Mouse (Mus musculus) gastrocnemius, postnatal 14 days (tissue): ENCODE results near the gene Onecut3. TPM values are rescaled to one million over a fixed set of nuclear protein-coding genes. Genes with fewer than 3 reads are reported as not detected.

ENCODE experiments used
- DNase-seq: peaks from one replicate; pipeline ENCODE4 v3.0.0; 2021; ENCODE audit warnings: mixed read lengths
- intact Hi-C: fragments of 180-260 bp; cut with DNase I; formaldehyde crosslinking; loops from one replicate; pipeline ENCODE4 v1.15.1; 2025; ENCODE audit warnings: low total_unique reads
- total RNA-seq, 2 experiments: library from RNA; stranded (reverse); gene quantifications; 2 replicates each; pipeline ENCODE4 v1.2.3; 2021

Onecut3 gene
- total RNA-seq, 2 experiments from 2014 or later, result not detected

DNA sequence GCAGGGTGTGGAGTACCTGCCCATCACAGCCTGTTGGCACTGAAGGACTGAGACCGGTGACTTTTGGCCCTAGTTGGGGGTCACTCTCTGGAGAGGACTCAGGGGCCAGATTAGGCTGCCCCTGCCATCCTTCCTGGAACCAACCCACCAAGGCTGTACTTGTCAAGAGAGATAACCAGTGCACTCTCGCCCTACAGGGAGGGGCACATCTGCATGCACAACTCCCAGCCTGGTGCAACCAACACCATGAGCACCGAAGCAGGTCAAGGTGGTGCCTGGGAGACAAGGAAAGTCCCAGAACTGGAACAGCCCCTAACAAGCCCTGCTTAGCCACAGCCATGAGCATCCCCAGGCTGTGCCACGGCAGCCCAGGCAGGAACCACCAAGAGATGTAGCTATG lies 52.3 kb downstream of the Onecut3 start:
- intact Hi-C loops, result loop anchor here (5.0 kb wide), 1 partner anchor 100 kb away; no protein-coding TSS in a partner anchor

DNA sequence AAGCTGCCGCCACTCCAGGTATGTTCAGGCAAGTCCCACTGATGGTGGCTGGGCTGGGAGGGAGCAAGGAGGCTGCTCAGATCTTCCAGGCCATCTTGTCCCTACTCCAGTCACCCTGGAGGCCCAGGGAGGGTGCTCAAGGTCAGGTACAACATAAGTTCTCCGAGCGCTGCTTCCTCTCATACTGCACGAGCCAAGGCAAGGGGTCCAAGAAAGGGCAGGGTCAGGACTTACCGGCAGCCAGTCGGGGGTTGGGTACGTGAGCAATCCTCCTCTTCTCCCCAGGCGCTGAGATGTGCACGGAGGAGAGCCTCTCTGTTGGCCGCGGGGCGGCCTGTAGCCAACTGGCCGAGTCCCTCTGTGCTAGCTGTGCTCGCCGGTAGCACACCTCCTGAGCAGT lies 52.9 kb downstream of the Onecut3 start:
- DNase-seq, result no peak
- intact Hi-C loops, result loop anchor here (5.0 kb wide), 1 partner anchor 100 kb away; no protein-coding TSS in a partner anchor

More for the DNA sequence above, 52.3 kb downstream of the Onecut3 start:
- DNase-seq, result no peak

DNA sequence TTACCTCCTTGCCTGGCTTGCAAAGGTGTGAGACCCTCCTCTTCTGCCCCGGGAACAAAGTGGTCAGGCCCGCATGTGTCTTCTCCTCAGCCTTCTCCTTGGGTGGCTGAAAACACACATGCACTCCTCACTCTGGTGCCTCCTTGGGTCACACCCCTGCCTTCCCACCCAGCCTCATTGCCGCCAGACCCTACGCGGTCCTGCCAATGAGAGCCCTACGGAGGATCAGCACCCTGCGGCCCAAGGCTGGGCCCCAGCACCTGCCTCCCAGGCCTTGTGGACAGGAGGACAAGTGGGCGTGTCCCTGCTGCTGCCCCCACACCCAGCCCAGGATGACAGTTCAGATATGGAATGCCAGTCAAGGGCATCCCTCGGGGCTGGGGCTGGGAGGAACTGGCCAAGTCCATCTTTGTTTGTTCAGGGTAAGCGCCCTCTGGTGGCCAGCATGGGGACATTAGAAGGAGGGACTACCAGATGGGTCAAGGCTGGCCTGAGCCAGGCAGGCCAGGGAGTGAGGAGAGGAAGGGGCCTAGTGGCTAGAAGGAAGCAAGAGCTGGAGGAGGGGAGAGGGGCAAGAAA lies 53.9 kb downstream of the Onecut3 start:
- intact Hi-C loops, result loop anchor here (5.0 kb wide), 1 partner anchor 101 kb away; no protein-coding TSS in a partner anchor
- DNase-seq, result peak; percentile 70

DNA sequence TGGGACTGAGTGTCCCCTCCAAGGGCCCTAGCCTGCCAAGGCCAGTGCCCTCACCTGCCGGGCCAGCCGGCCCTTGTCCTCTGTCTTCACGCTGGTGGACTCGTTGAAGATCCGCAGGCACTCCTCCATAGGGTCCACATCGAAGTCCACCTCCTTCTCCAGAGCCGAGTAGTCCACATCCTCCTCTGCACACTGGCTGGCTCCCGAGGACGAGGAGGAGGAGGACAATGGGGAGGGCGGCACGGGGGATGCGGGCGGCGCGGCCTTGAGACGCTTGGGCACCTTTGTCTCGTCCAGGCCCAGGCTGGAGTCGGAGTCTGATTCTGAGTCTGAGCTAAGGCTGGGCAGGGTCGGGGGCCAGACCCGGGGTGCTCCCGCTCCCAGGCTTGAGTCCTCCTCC lies 54.6 kb downstream of the Onecut3 start:
- intact Hi-C loops, result loop anchor here (5.0 kb wide), 1 partner anchor 102 kb away; no protein-coding TSS in a partner anchor
- no peak for DNase-seq

DNA sequence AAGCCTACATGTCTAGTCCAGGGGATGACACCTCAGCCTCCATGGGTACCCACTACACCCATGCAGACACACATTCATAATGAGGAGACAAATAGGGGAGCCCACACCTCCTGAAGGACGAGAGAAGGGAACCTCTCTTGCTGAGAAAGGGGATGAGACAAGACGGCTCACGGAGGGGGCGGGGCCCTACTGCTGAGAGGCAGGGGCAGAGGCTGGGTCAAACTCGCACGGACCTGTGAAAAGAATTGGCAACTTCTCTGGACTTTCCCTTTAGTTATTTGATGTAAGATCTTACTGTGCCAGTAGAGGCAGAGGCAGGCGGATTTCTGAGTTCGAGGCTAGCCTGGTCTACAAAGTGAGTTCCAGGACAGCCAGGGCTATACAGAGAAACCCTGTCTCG lies 57.7 kb downstream of the Onecut3 start:
- DNase-seq, result no peak
- intact Hi-C loops, result no loop called here

DNA sequence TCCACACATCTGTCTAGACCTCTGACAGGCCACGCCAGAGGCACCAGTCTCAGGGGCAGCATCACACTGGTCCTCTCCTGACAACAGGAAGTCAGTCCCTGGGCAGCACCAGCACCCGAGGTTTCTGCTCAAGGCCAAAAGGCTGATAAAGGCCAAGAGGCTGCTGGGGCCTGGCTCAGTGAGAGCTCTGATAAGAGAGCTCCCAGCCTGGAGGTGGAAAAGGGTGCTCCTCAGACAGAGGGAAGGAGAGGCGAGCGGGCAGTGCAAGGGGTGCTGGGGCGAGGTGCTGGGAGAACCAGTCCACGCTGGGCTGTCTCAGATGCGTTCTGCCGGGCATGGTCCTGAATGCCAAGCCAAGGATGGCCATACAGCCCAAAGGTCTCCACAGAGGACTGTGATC lies 58.9 kb downstream of the Onecut3 start:
- DNase-seq, result no peak
- intact Hi-C loops, result no loop called here

DNA sequence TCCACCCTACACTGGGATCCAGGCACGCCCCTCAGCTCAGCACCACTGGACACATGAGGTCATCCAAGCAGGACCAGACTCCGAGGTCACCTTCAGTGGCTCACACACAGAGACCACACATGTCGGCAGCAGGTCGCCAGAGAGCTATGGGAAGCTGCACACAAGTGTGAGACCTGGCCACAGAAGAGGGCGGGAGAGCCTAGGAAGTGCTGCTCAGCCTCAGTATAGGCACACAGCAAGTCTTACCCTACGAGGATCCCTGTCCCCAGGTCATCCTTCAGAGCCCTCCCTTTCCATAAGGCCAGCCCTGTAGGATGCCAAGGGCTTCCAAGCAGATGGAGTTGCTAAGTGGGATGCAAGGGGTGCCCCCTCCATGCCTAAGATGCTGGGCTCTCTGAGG lies 59.4 kb downstream of the Onecut3 start:
- intact Hi-C loops, result no loop called here
- no peak for DNase-seq

DNA sequence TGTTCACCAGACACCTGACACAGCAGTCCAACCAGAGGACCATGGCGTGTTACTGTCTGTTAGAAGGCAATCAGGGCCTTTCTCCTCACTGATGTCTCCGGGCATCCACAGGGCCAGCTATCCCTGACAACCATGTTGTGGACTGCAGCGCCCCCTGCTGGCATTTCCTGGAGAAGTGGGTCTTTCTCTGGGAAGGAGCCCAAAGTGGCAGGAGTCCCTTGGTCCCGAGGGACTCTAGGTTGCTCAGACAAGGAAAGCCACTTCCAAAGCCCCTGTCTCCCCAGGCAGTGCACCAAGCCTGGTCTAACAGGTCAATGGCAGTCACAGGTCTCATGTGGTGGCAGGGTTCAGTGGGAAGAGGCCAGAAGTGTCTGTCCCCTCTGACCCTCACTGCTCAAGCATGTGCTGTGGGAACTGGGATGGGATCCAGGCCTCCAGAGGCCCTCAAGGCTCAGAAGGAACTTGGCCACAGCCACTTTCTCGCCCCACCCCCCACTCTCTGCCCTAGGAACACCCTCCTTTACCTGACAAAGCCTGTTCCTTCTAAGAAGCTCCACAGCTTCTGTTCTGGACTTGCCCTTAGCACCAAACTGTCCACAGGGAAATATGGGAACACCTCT lies 62.8 kb downstream of the Onecut3 start:
- intact Hi-C loops, result no loop called here

DNA sequence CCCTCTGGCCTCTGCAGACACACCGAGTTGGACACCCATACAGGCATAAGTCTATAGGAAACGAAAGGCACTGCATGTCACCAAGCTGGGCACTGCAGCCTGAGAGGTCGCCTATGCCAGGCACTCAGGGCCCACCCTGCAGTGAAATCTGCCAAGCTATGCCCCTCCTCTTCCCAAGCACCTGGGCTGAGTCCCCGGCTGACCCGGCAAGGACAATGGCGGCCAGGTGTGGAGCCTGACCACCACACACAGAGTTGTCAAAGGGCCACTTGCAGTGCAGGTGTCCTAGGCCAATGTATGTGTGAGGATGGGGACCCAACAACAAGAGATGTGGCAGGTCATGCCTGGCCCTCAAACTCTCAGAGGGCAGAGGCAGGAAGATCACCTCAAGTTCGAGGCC lies 64.8 kb downstream of the Onecut3 start:
- DNase-seq, result no peak
- intact Hi-C loops, result no loop called here

More for the DNA sequence above, 62.8 kb downstream of the Onecut3 start:
- peak; percentile 75 for DNase-seq

DNA sequence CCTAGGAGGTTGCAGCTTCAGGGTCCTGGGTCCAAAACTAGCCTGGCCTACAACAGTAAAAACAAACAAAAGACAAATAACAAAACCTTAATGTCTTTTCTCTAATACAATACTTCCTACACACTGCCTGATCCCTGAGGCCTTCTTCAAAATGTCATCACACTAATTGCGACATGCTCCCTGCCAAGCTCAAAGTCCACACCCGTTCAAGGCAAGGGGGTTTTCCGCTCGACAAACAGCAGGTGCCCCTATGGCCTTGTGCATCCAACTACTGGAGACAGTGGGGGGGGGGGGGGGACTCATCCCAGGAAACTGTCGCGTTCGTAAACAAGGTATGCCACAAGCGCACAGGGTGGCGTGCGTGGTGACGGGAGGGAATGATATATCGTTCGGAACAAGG lies 66.0 kb downstream of the Onecut3 start:
- intact Hi-C loops, result no loop called here
- no peak for DNase-seq

DNA sequence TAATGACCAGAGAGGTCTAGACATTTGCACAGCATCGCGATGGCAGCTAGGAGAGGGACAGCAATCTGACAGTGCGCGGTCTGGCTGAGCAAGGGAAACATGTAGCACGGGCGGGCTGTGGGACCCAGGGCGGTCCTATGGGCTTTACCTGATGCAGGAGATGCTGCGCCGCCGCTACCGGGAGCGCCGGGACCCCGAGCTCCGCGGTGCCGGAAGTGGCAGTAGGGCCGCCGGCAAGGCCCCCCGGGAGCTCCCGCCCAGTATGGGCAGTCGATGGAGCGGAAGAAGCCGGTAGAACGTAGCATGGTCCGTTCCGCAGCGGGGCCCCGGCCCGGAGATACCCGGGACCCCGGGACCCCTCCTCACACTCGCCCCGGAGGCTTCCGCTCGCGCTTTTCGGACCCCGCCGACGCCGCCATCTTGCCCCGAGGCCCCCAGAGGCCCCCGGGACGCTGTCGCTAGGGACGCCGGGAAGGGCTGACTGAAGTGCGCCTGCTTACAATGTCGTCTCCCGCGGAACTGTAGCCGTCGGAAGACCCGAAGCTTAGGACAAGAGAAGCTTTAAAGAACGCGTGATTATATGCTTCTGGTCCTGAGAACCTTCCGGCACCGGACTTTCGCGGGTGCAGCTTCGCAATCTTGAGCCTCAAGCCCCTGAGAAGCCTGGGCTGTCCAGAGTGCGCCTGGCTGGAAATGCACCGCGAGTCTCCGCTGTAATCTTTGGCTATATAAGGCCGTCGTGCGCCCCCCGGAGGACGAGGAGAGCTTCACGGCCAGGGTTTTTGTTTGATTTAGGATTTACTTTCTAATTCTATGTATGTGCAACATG lies 66.7 kb downstream of the Onecut3 start, which contains the start of gene Rexo1:
TSS of gene Rexo1 (minus strand) at position 445 of the 829 bp plus-strand sequence.
- intact Hi-C loops, result no loop called here
- DNase-seq, result peak; percentile 91

DNA sequence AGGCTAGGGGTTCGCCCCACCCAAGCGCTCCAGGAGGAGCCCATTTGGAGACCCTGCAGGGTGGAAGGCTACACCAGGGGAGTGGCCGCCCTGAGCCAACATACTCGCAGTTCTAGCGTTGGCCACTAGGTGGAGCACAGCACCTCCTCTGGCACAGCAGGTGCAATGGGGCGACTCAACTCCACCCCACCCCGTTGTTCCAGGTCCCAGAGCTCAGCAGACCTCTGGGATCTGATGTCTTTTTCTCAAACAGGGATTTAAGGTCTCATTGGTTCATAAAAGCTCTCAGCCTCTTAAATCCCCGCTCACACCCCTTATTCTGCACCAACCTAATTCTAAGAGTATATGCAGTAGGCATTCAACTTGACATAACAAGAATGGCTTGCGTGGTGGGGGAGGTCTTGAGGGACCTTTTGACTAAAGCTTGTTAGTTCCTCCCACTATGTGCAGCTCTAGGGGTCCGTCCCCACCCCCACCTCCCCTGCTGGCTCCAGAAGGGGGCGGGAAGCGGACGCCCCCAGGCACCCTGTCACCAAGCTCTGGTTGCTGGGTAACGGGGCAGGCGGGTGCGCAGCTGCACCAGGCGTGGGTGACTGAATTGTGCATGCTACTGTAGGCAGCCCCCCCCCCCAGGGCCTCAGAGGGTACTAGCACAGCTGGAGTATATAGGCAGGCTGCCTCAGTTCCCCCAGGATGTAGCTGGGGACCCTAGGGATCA lies 71.9 kb downstream of the Onecut3 start:
- intact Hi-C loops, result no loop called here
- peak; percentile 84 for DNase-seq

Other genes with a start within 250 kb of the Onecut3 start
- 100 to 1,000 TPM; 423 to 474 TPM for gene Ndufs7, start 245.7 kb upstream of the Onecut3 start, total RNA-seq
- gene Gamt, start 233.8 kb upstream of the Onecut3 start, total RNA-seq, result 100 to 1,000 TPM; 232 to 267 TPM
- gene Dazap1, start 233.3 kb upstream of the Onecut3 start, total RNA-seq, result 10 to 100 TPM; 49.9 to 51.0 TPM
- gene Rps15, start 202.4 kb upstream of the Onecut3 start, total RNA-seq, result 100 to 1,000 TPM; 741 to 829 TPM
- 1 to 10 TPM in 1 of 2 experiments, under 1 TPM in 1; 0.93 to 1.2 TPM for gene Apc2, start 198.9 kb upstream of the Onecut3 start, total RNA-seq
- gene 2310011J03Rik, start 174.3 kb upstream of the Onecut3 start, total RNA-seq, result 1 to 10 TPM; 7.6 to 8.3 TPM
- gene Pcsk4, start 165.3 kb upstream of the Onecut3 start, total RNA-seq, result 1 to 10 TPM in 1 of 2 experiments, under 1 TPM in 1; 0.53 to 1.2 TPM
- 1 to 10 TPM; 1.9 to 2.5 TPM for gene Reep6, start 164.9 kb upstream of the Onecut3 start, total RNA-seq
- 10 to 100 TPM; 24.2 to 26.1 TPM for gene Adamtsl5, start 146.4 kb upstream of the Onecut3 start, total RNA-seq
- gene Plk5, start 138.4 kb upstream of the Onecut3 start, total RNA-seq, result under 1 TPM; 0.12 to 0.13 TPM
- gene Mex3d, start 107.2 kb upstream of the Onecut3 start, total RNA-seq, result 1 to 10 TPM; 5.2 to 6.0 TPM
- 100 to 1,000 TPM in 1 of 2 experiments, 10 to 100 TPM in 1; 81.0 to 102 TPM for gene Mbd3, start 95.3 kb upstream of the Onecut3 start, total RNA-seq
- gene Uqcr11, start 88.0 kb upstream of the Onecut3 start, total RNA-seq, result 100 to 1,000 TPM; 793 to 884 TPM
- gene Tcf3, start 61.2 kb upstream of the Onecut3 start, total RNA-seq, result 10 to 100 TPM; 18.1 to 24.6 TPM
- gene Atp8b3, start 44.3 kb downstream of the Onecut3 start, total RNA-seq, result not detected
- gene Rexo1, start 66.7 kb downstream of the Onecut3 start, total RNA-seq, result 10 to 100 TPM in 1 of 2 experiments, 1 to 10 TPM in 1; 9.8 to 11.1 TPM
- 1 to 10 TPM; 2.1 to 2.7 TPM for gene Klf16, start 82.5 kb downstream of the Onecut3 start, total RNA-seq
- gene Abhd17a, start 95.5 kb downstream of the Onecut3 start, total RNA-seq, result 10 to 100 TPM; 55.8 to 57.1 TPM
- gene Scamp4, start 108.0 kb downstream of the Onecut3 start, total RNA-seq, result 10 to 100 TPM; 18.3 to 22.0 TPM
- 1 to 10 TPM; 1.2 to 1.5 TPM for gene Adat3, start 108.0 kb downstream of the Onecut3 start, total RNA-seq
- under 1 TPM; 0.18 to 0.27 TPM for gene Gm49322, start 111.2 kb downstream of the Onecut3 start, total RNA-seq
- gene Csnk1g2, start 128.0 kb downstream of the Onecut3 start, total RNA-seq, result 100 to 1,000 TPM in 1 of 2 experiments, 10 to 100 TPM in 1; 94.3 to 105 TPM
- gene Btbd2, start 162.2 kb downstream of the Onecut3 start, total RNA-seq, result 10 to 100 TPM; 30.1 to 34.4 TPM
- gene Mknk2, start 183.3 kb downstream of the Onecut3 start, total RNA-seq, result 100 to 1,000 TPM; 167 to 186 TPM
- 1 to 10 TPM; 5.5 to 7.4 TPM for gene Mob3a, start 207.1 kb downstream of the Onecut3 start, total RNA-seq
- 1 to 10 TPM; 3.2 to 3.5 TPM for gene Izumo4, start 207.3 kb downstream of the Onecut3 start, total RNA-seq
- gene Ap3d1, start 247.4 kb downstream of the Onecut3 start, total RNA-seq, result 10 to 100 TPM; 23.7 to 25.2 TPM